Mouse (Mus musculus) cerebellum, adult 2 months (tissue): ENCODE measurements around the gene Ccer2.

Source experiments
- CTCF ChIP-seq: fragments of 200-500 bp; IDR thresholded peaks from 2 replicates; pipeline ENCODE4 v1.5.1; 2011; ENCODE audit warnings: low read depth, mild to moderate bottlenecking, control low read depth, low read length, moderate library complexity, borderline replicate concordance; ENCODE audit not compliant: insufficient read depth
- POLR2A ChIP-seq: fragments of 200-500 bp; IDR thresholded peaks from 2 replicates; pipeline ENCODE4 v1.6.1; 2011; ENCODE audit warnings: low read length, control low read depth, borderline replicate concordance; ENCODE audit not compliant: insufficient read depth

- TF ChIP-seq CTCF = no peak
- no peak for TF ChIP-seq POLR2A
Observed at GRCm38 (mm10) chr7:28785161-28785560, 29.2 kb downstream of the Ccer2 start.
